In genomic region chr8:124181751-124182150, GRCm38 (mm10) we compare ENCODE assay signal across 18 mouse cellular contexts. TPM values are rescaled to one million over a fixed set of nuclear protein-coding genes. Genes with fewer than 3 reads are reported as not detected.
DNase-seq lines count a peak whose midpoint lies in the region; ATAC-seq lines count a peak whose summit lies in the region.
"Had no signal": no experiment of that assay in that cellular context is flagged by ENCODE, and none has a peak within 500 bp of the region (broad histone marks: within the 10 kb centered on the region; RNA-seq: fewer than 3 reads in every experiment).

No protein-coding gene starts in this region.

- ATAC-seq in frontal cortex, adult (ENCODE audit: low TSS enrichment), result peak; percentile 50; the same call in 1 of the 2 replicates
- peak; percentile 7; the same call in 1 of the 2 replicates for ATAC-seq in hindbrain, embryonic 16.5 days
- no peak for ATAC-seq in hindbrain, embryonic 11.5 days (ENCODE audit: low FRiP score)
- no peak for ATAC-seq in heart, embryonic 14.5 days (ENCODE audit: insufficient number of reproducible peaks, insufficient read depth, low FRiP score, low read depth)
- ATAC-seq in intestine, embryonic 16.5 days, result no peak
- ATAC-seq: liver, postnatal 0 days; midbrain, embryonic 16.5 days had no signal

- H3K27ac ChIP-seq in hindbrain, embryonic 16.5 days (ENCODE audit: low read depth, low read length), result no peak overlapping the region
- no peak overlapping the region for H3K27ac ChIP-seq in hindbrain, embryonic 11.5 days (ENCODE audit: low read depth, low read length)
- H3K27ac ChIP-seq in heart, embryonic 14.5 days (replicated peaks in 1 of 2; ENCODE audit: control insufficient read depth in 1 of 2, insufficient read depth in 1 of 2, low read depth in 2 of 2, low read length in 2 of 2), result peak overlapping the region; percentile 46 to 74; a peak in 3 of 4 replicates
- H3K27ac ChIP-seq in intestine, embryonic 16.5 days (ENCODE audit: low read length), result peak overlapping the region; percentile 29; the same call in 1 of the 2 replicates
- H3K27ac ChIP-seq: embryonic facial prominence, embryonic 10.5 days; left cerebral cortex, adult 2 months; limb, embryonic 10.5 days; neural tube, embryonic 15.5 days had no signal

- no peak overlapping the region for H3K9ac ChIP-seq in hindbrain, embryonic 16.5 days (ENCODE audit: low read depth, low read length)
- no peak overlapping the region for H3K9ac ChIP-seq in hindbrain, embryonic 11.5 days (ENCODE audit: low read depth, low read length)
- no peak overlapping the region for H3K9ac ChIP-seq in heart, embryonic 14.5 days (ENCODE audit: low read length)
- H3K9ac ChIP-seq in intestine, embryonic 16.5 days (ENCODE audit: low read depth, low read length), result no peak overlapping the region
- H3K9ac ChIP-seq: hindbrain, embryonic 15.5 days; liver, postnatal 0 days; neural tube, embryonic 15.5 days had no signal

- WGBS in hindbrain, embryonic 16.5 days, result 78% methylated on average over 5 of the region's 5 CpGs
- WGBS in hindbrain, embryonic 11.5 days, result 88% methylated on average over 5 of the region's 5 CpGs
- WGBS in heart, embryonic 14.5 days, result 56% methylated on average over 5 of the region's 5 CpGs
- 57% methylated on average over 5 of the region's 5 CpGs for WGBS in intestine, embryonic 16.5 days

- H3K4me1 ChIP-seq in hindbrain, embryonic 16.5 days (ENCODE audit: control insufficient read depth, insufficient read depth, low read depth, low read length), result peaks cover 12% of the 10 kb centered on the region
- no peaks in the 10 kb centered on the region for H3K4me1 ChIP-seq in hindbrain, embryonic 11.5 days (replicated peaks; ENCODE audit: control insufficient read depth, insufficient read depth, low read length)
- H3K4me1 ChIP-seq in heart, embryonic 14.5 days (ENCODE audit: control insufficient read depth in 2 of 2, insufficient read depth in 2 of 2, low read length in 2 of 2), result peaks cover 26 to 32% of the 10 kb centered on the region in 2 experiments
- peaks cover 20% of the 10 kb centered on the region for H3K4me1 ChIP-seq in intestine, embryonic 16.5 days (ENCODE audit: control insufficient read depth, insufficient read depth, low read length)

- H3K27me3 ChIP-seq in hindbrain, embryonic 16.5 days (replicated peaks; ENCODE audit: control insufficient read depth, insufficient read depth, low read length), result no peaks in the 10 kb centered on the region
- H3K27me3 ChIP-seq in hindbrain, embryonic 11.5 days (ENCODE audit: control insufficient read depth, insufficient read depth, low read length), result no peaks in the 10 kb centered on the region
- peaks cover 17% of the 10 kb centered on the region for H3K27me3 ChIP-seq in heart, embryonic 14.5 days (ENCODE audit: control insufficient read depth, insufficient read depth, low read length)
- H3K27me3 ChIP-seq in intestine, embryonic 16.5 days (replicated peaks; ENCODE audit: control insufficient read depth, insufficient read depth, low read length), result no peaks in the 10 kb centered on the region
- H3K27me3 ChIP-seq: CH12.LX; hindbrain, embryonic 15.5 days; neural tube, embryonic 15.5 days had no signal

- no peaks in the 10 kb centered on the region for H3K9me3 ChIP-seq in hindbrain, embryonic 16.5 days (ENCODE audit: control insufficient read depth, low read length)
- no peaks in the 10 kb centered on the region for H3K9me3 ChIP-seq in hindbrain, embryonic 11.5 days (ENCODE audit: control insufficient read depth, low read length)
- no peaks in the 10 kb centered on the region for H3K9me3 ChIP-seq in heart, embryonic 14.5 days (ENCODE audit: control insufficient read depth, low read length)
- no peaks in the 10 kb centered on the region for H3K9me3 ChIP-seq in intestine, embryonic 16.5 days (ENCODE audit: control insufficient read depth, low read length)
- H3K9me3 ChIP-seq: embryonic facial prominence, embryonic 10.5 days; hindbrain, embryonic 15.5 days; limb, embryonic 10.5 days; neural tube, embryonic 15.5 days had no signal

- no peak overlapping the region for H3K4me3 ChIP-seq in hindbrain, embryonic 16.5 days (ENCODE audit: low read length)
- H3K4me3 ChIP-seq in hindbrain, embryonic 11.5 days (ENCODE audit: low read depth, low read length), result no peak overlapping the region
- H3K4me3 ChIP-seq in heart, embryonic 14.5 days (ENCODE audit: control insufficient read depth in 1 of 2, insufficient read depth in 1 of 2, low read depth in 1 of 2, low read length in 2 of 2), result no peak overlapping the region
- H3K4me3 ChIP-seq in intestine, embryonic 16.5 days (ENCODE audit: low read length), result no peak overlapping the region
- H3K4me3 ChIP-seq: embryonic facial prominence, embryonic 10.5 days; hindbrain, embryonic 15.5 days; left cerebral cortex, adult 2 months; limb, embryonic 10.5 days; neural tube, embryonic 15.5 days had no signal

- no peaks in the 10 kb centered on the region for H3K36me3 ChIP-seq in hindbrain, embryonic 16.5 days (ENCODE audit: control insufficient read depth, insufficient read depth, low read length)
- H3K36me3 ChIP-seq in hindbrain, embryonic 11.5 days (ENCODE audit: control insufficient read depth, insufficient read depth, low read length), result no peaks in the 10 kb centered on the region
- no peaks in the 10 kb centered on the region for H3K36me3 ChIP-seq in heart, embryonic 14.5 days (ENCODE audit: control insufficient read depth, insufficient read depth, low read length)
- no peaks in the 10 kb centered on the region for H3K36me3 ChIP-seq in intestine, embryonic 16.5 days (ENCODE audit: control insufficient read depth, insufficient read depth, low read length)
- H3K36me3 ChIP-seq: embryonic facial prominence, embryonic 10.5 days; hindbrain, embryonic 15.5 days; limb, embryonic 10.5 days; neural tube, embryonic 15.5 days had no signal

- H3K4me2 ChIP-seq in hindbrain, embryonic 16.5 days (ENCODE audit: low read length), result no peak overlapping the region
- no peak overlapping the region for H3K4me2 ChIP-seq in hindbrain, embryonic 11.5 days (replicated peaks; ENCODE audit: low read depth, low read length)
- no peak overlapping the region for H3K4me2 ChIP-seq in heart, embryonic 14.5 days (ENCODE audit: low read length)
- H3K4me2 ChIP-seq in intestine, embryonic 16.5 days (ENCODE audit: low read depth, low read length), result no peak overlapping the region
- H3K4me2 ChIP-seq: hindbrain, embryonic 15.5 days; neural tube, embryonic 15.5 days had no signal

- DNase-seq in frontal cortex, postnatal 14 days (ENCODE audit: low spot score in 2 of 2), result no peak
- no peak for DNase-seq in hindbrain, embryonic 11.5 days (ENCODE audit: low spot score)
- DNase-seq in testis, postnatal 10 days (ENCODE audit: low spot score), result no peak
- DNase-seq in right cerebral cortex, adult 2 months (ENCODE audit: low spot score in 2 of 2), result no peak
- DNase-seq: cerebellum, adult 2 months; gastrocnemius, postnatal 10 days; liver, postnatal 0 days had no signal

RNA-seq across cellular contexts. Expression of gene Galnt2, which starts 49.4 kb away (rescaled TPM):
- polyA plus RNA-seq in hindbrain, embryonic 16.5 days (2015; fragmentation: Nextera tagmentation; extraction: Ambion mirVana), result 33.8 and 40.2 TPM in 2 replicates
- polyA plus RNA-seq in hindbrain, embryonic 11.5 days (2014; fragmentation: Nextera tagmentation; extraction: Ambion mirVana), result 47.0 and 53.5 TPM in 2 replicates
- 58.5 and 60.5 TPM in 2 replicates for polyA plus RNA-seq in heart, embryonic 14.5 days (2014; fragmentation: Nextera tagmentation; extraction: Ambion mirVana)
- polyA plus RNA-seq in intestine, embryonic 16.5 days (2015; fragmentation: Nextera tagmentation; extraction: Ambion mirVana), result 35.1 and 35.9 TPM in 2 replicates

Comparison
In these comparisons a context has a peak if more than half of its experiments do, and no peak if none do; other contexts are left out.
1. ATAC-seq: peak in frontal cortex, adult (single experiment) and hindbrain, embryonic 16.5 days (single experiment); none in hindbrain, embryonic 11.5 days (single experiment), heart, embryonic 14.5 days (single experiment) and intestine, embryonic 16.5 days (single experiment).
2. H3K27ac ChIP-seq: peak in heart, embryonic 14.5 days (2 of 2) and intestine, embryonic 16.5 days (single experiment); none in hindbrain, embryonic 16.5 days (single experiment) and hindbrain, embryonic 11.5 days (single experiment).